In genomic region chr3:145937505-145938404, GRCm38 (mm10) we compare ENCODE assay signal across 8 mouse cellular contexts. TPM values are rescaled to one million over a fixed set of nuclear protein-coding genes. Genes with fewer than 3 reads are reported as not detected.
A peak's percentile ranks its signal among the peaks of the same experiment; 100 is the strongest.
DNase-seq lines count a peak whose midpoint lies in the region; ATAC-seq and TF ChIP-seq lines count a peak whose summit lies in the region.

2410004B18Rik (plus strand) TSS chr3:145938014.

- peak within 1 kb of the TSS; percentile 62 for H3K27ac ChIP-seq in heart, embryonic 12.5 days (ENCODE audit: poor library complexity, severe bottlenecking)
- H3K27ac ChIP-seq in kidney, postnatal 0 days = peak within 1 kb of the TSS; percentile 78
- H3K27ac ChIP-seq in liver, adult 2 months (replicated peaks; ENCODE audit: insufficient read depth, low read depth, low read length) = peak within 1 kb of the TSS; percentile 73

- peak within 1 kb of the TSS; percentile 96 for H3K9ac ChIP-seq in heart, embryonic 12.5 days
- H3K9ac ChIP-seq in kidney, postnatal 0 days (ENCODE audit: low read depth, low read length) = peak within 1 kb of the TSS; percentile 92
- H3K9ac ChIP-seq in liver, adult 2 months (ENCODE audit: low read depth, low read length) = peak within 1 kb of the TSS; percentile 99

- H3K4me3 ChIP-seq in erythroblast, embryonic 14.5 days (replicated peaks) = peak within 1 kb of the TSS; percentile 97
- peak within 1 kb of the TSS; percentile 98 for H3K4me3 ChIP-seq in heart, embryonic 12.5 days
- H3K4me3 ChIP-seq in kidney, postnatal 0 days (replicated peaks; ENCODE audit: low read depth, low read length) = peak within 1 kb of the TSS; percentile 99
- H3K4me3 ChIP-seq in liver, adult 2 months (ENCODE audit: insufficient read depth, low read depth, low read length) = peak within 1 kb of the TSS; percentile 99

- WGBS in heart, embryonic 12.5 days = 2% methylated on average over 64 of the region's 70 CpGs
- WGBS in kidney, postnatal 0 days = 2% methylated on average over 43 of the region's 70 CpGs
- WGBS in liver, adult 2 months = 1% methylated on average over 70 of the region's 70 CpGs

- TF ChIP-seq POLR2A in liver, adult 2 months (IDR thresholded peaks at IDR 0.05; ENCODE audit: extremely low read depth, insufficient read depth, low read length) = peak; percentile 87

- TF ChIP-seq CTCF in kidney, postnatal 0 days (IDR thresholded peaks at IDR 0.05; ENCODE audit: low read depth) = peak; percentile 98
- peak; percentile 91 for TF ChIP-seq CTCF in liver, adult 2 months (IDR thresholded peaks at IDR 0.05; ENCODE audit: low read depth, low read length)

- peak; percentile 96 for DNase-seq in CD4-positive, CD25-positive, alpha-beta regulatory T cell, adult 2 months (ENCODE audit: low read depth, low spot score)
- peak; percentile 75 for DNase-seq in brain, embryonic 18.5 days (ENCODE audit: low read depth, low spot score)
- DNase-seq in kidney, postnatal 0 days (ENCODE audit: low spot score) = peak; percentile 96
- DNase-seq in liver, adult 2 months (ENCODE audit: extremely low read depth, low read depth, low spot score) = peak; percentile 71
- peak; percentile 83 to 89 for DNase-seq in spleen, postnatal 36 days (ENCODE audit: low spot score in 2 of 2)

- peak; percentile 92 for ATAC-seq in heart, embryonic 12.5 days (ENCODE audit: insufficient number of reproducible peaks, low FRiP score)
- ATAC-seq in kidney, postnatal 0 days (replicated peaks; ENCODE audit: low FRiP score, low read depth) = peak; percentile 92
- ATAC-seq in monocyte, adult 5-6 weeks (replicated peaks; ENCODE audit: insufficient number of reproducible peaks, low FRiP score, low TSS enrichment, poor library complexity, severe bottlenecking) = peak; percentile 71

- peaks cover 38% of the 10 kb centered on the region for H3K36me3 ChIP-seq in erythroblast, embryonic 14.5 days (ENCODE audit: control insufficient read depth)
- H3K36me3 ChIP-seq in heart, embryonic 12.5 days = peaks cover 33% of the 10 kb centered on the region
- peaks cover 12% of the 10 kb centered on the region; the same call in 1 of the 2 replicates for H3K36me3 ChIP-seq in kidney, postnatal 0 days (ENCODE audit: insufficient read depth, low read length)
- peaks cover 16% of the 10 kb centered on the region for H3K36me3 ChIP-seq in liver, adult 2 months (ENCODE audit: control insufficient read depth, insufficient read depth, low read length)

- no peaks in the 10 kb centered on the region for H3K9me3 ChIP-seq in erythroblast, embryonic 14.5 days (ENCODE audit: control insufficient read depth, low read length)
- no peaks in the 10 kb centered on the region for H3K9me3 ChIP-seq in heart, embryonic 12.5 days (replicated peaks)
- no peaks in the 10 kb centered on the region for H3K9me3 ChIP-seq in kidney, postnatal 0 days (replicated peaks; ENCODE audit: low read length)

- H3K4me1 ChIP-seq in erythroblast, embryonic 14.5 days (ENCODE audit: control insufficient read depth) = peaks cover 40% of the 10 kb centered on the region
- H3K4me1 ChIP-seq in heart, embryonic 12.5 days (replicated peaks) = peaks cover 24% of the 10 kb centered on the region
- H3K4me1 ChIP-seq in kidney, postnatal 0 days (replicated peaks; ENCODE audit: insufficient read depth, low read length) = peaks cover 16% of the 10 kb centered on the region; the same call in 1 of the 2 replicates
- peaks cover 16% of the 10 kb centered on the region for H3K4me1 ChIP-seq in liver, adult 2 months (ENCODE audit: control insufficient read depth, insufficient read depth, low read length)

- H3K4me2 ChIP-seq in heart, embryonic 12.5 days = peak within 1 kb of the TSS; percentile 90
- peak within 1 kb of the TSS; percentile 83 for H3K4me2 ChIP-seq in kidney, postnatal 0 days (ENCODE audit: low read length)

- peaks cover 16% of the 10 kb centered on the region; the same call in 1 of the 2 replicates for H3K79me2 ChIP-seq in liver, adult 2 months (ENCODE audit: control insufficient read depth, insufficient read depth, low read length)

- no peaks in the 10 kb centered on the region for H3K27me3 ChIP-seq in erythroblast, embryonic 14.5 days (ENCODE audit: control insufficient read depth)
- no peaks in the 10 kb centered on the region for H3K27me3 ChIP-seq in heart, embryonic 12.5 days (replicated peaks)
- no peaks in the 10 kb centered on the region for H3K27me3 ChIP-seq in kidney, postnatal 0 days (ENCODE audit: insufficient read depth, low read length)
- no peaks in the 10 kb centered on the region for H3K27me3 ChIP-seq in liver, adult 2 months (ENCODE audit: control insufficient read depth, insufficient read depth, low read length)

RNA-seq across cellular contexts. Expression of gene 2410004B18Rik, which starts in this region (rescaled TPM):
- 2.8 and 3.2 TPM in 2 replicates for polyA plus RNA-seq in erythroblast, embryonic 14.5 days (2012)
- polyA plus RNA-seq in heart, embryonic 12.5 days (2016; fragmentation: Nextera tagmentation; extraction: Ambion mirVana) = 46.6 and 47.2 TPM in 2 replicates
- polyA plus RNA-seq in kidney, postnatal 0 days (2015; fragmentation: Nextera tagmentation; extraction: Ambion mirVana) = 43.1 and 48.2 TPM in 2 replicates
- 6.7 and 8.2 TPM in 2 replicates for total RNA-seq in liver, adult 2 months (2014; rRNA removed)
- 3.6 and 3.7 TPM in 2 replicates for polyA plus RNA-seq in liver, adult 2 months (2012; rRNA removed)
- 24.4 to 36.0 TPM (median 25.5 TPM) in 3 replicates for total RNA-seq in monocyte, adult 5-6 weeks (2017)

Comparison
In these comparisons a context has a peak if more than half of its experiments do, and no peak if none do; other contexts are left out.
1. Peak in every context shown above with its lines: DNase-seq, ATAC-seq, H3K4me3 ChIP-seq and H3K27ac ChIP-seq.